Mouse (Mus musculus) hindbrain, postnatal 0 days (tissue): ENCODE measurements around the gene Plcl2. TPM values are rescaled to one million over a fixed set of nuclear protein-coding genes. Genes with fewer than 3 reads are reported as not detected.

Experiments used
- ATAC-seq: fragments of 200-750 bp; cut with Nextera tagmentation; 2 replicates; pipeline ENCODE4 v1.8.0; 2017; ENCODE audit warnings: mild to moderate bottlenecking, moderate TSS enrichment, moderate library complexity
- DNase-seq: peaks from one replicate; pipeline ENCODE4 v3.0.0-alpha.2; 2015; ENCODE audit warnings: low spot score
- H3K27ac ChIP-seq: fragments of 300-500 bp; sonication (generic); 2 replicates; pipeline ENCODE4 v1.5.1; 2014; ENCODE audit warnings: mild to moderate bottlenecking
- H3K27me3 ChIP-seq: fragments of 300-500 bp; sonication (generic); 2 replicates; pipeline ENCODE4 v1.6.1; 2014; ENCODE audit warnings: low read length, mixed read lengths; ENCODE audit not compliant: insufficient read depth
- H3K36me3 ChIP-seq: fragments of 300-500 bp; sonication (generic); 2 replicates; pipeline ENCODE4 v1.6.1; 2014; ENCODE audit warnings: low read length, mixed read lengths; ENCODE audit not compliant: insufficient read depth
- H3K4me1 ChIP-seq: fragments of 300-500 bp; sonication (generic); 2 replicates; pipeline ENCODE4 v1.6.1; 2014; ENCODE audit warnings: antibody characterized with exemption, low read length, mixed read lengths; ENCODE audit not compliant: insufficient read depth
- H3K4me2 ChIP-seq: fragments of 300-500 bp; sonication (generic); 2 replicates; pipeline ENCODE4 v1.6.1; 2014; ENCODE audit warnings: low read depth, mild to moderate bottlenecking, low read length, moderate library complexity, mixed read lengths
- H3K4me3 ChIP-seq: fragments of 300-500 bp; sonication (generic); 2 replicates; pipeline ENCODE4 v1.5.1; 2014; ENCODE audit warnings: low read length
- H3K9ac ChIP-seq: fragments of 300-500 bp; sonication (generic); replicated peaks from 2 replicates; pipeline ENCODE4 v1.6.1; 2014; ENCODE audit warnings: mild to moderate bottlenecking, low read length, moderate library complexity, mixed read lengths
- H3K9me3 ChIP-seq: fragments of 300-500 bp; sonication (generic); 2 replicates; pipeline ENCODE4 v1.6.1; 2016; ENCODE audit warnings: low read length, mixed read lengths
- CTCF ChIP-seq: IDR thresholded peaks from 2 replicates; pipeline ENCODE4 v1.5.1; 2016; ENCODE audit warnings: antibody characterized with exemption, control low read depth, low read depth
- WGBS: fragments of 180-500 bp; shearing (Covaris S2); extraction: QIAGEN DNeasy Blood & Tissue Kit; methylation state at CpG from one replicate; pipeline ENCODE4 v1.1.7; 2014; 5-methylcytosine and 5-hydroxymethylcytosine counted together
- polyA plus RNA-seq: library from polyadenylated mRNA; unstranded; fragments of >200 nt; fragmentation: Nextera tagmentation; extraction: Ambion mirVana; gene quantifications from 2 replicates; pipeline ENCODE4 v1.2.1, GENCODE M21; 2015
- total RNA-seq: library from RNA; depleted of rRNA; stranded (reverse); fragments of >200 nt; gene quantifications from 2 replicates; pipeline ENCODE4 v1.2.3, GENCODE M21; 2014

The Plcl2 gene
- total and polyA plus RNA-seq, 2 experiments from 2014 or later: 8.3 to 41.2 TPM

- Histone ChIP-seq H3K4me1 (no peaks in the 10 kb centered on the region), H3K4me2 (no peak overlapping the region), H3K36me3 (no peaks in the 10 kb centered on the region), H3K4me3 (no peak overlapping the region), H3K9ac (no peak overlapping the region), H3K27me3 (no peaks in the 10 kb centered on the region), H3K9me3 (no peaks in the 10 kb centered on the region), H3K27ac (no peak overlapping the region)
- ATAC-seq: no peak
- no peak for TF ChIP-seq CTCF
- DNase-seq: no peak
- 94% methylated on average over 3 of the region's 3 CpGs for WGBS
Measured at GRCm38 (mm10) chr17:50580416-50580815, 71.2 kb downstream of the Plcl2 start.

DNA sequence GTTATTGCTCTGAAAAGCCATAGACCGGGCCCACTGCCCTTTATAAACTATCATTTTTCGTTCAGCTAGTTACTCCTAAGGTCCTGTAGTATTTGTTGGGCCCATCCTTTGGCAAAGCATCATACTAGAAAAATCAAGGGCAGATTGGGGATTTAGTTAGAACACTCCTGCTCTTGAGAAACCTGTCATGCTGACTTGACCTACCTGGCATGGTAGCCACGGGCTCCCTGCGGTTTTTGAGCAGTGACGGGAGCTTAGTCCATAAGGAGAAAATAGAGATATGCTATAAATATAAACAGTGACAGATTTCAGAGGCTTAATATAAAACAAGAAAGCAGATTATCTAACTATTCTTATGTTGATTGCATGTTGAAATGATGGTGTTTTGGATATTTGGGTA is 77.6 kb downstream of the Plcl2 start:
- Histone ChIP-seq H3K4me1 (no peaks in the 10 kb centered on the region), H3K27ac (no peak overlapping the region), H3K27me3 (no peaks in the 10 kb centered on the region), H3K9ac (no peak overlapping the region), H3K4me3 (no peak overlapping the region), H3K36me3 (no peaks in the 10 kb centered on the region), H3K4me2 (no peak overlapping the region), H3K9me3 (no peaks in the 10 kb centered on the region)
- TF ChIP-seq CTCF: no peak
- DNase-seq: no peak
- ATAC-seq: no peak
- WGBS: 89% methylated on average over 5 of the region's 5 CpGs

DNA sequence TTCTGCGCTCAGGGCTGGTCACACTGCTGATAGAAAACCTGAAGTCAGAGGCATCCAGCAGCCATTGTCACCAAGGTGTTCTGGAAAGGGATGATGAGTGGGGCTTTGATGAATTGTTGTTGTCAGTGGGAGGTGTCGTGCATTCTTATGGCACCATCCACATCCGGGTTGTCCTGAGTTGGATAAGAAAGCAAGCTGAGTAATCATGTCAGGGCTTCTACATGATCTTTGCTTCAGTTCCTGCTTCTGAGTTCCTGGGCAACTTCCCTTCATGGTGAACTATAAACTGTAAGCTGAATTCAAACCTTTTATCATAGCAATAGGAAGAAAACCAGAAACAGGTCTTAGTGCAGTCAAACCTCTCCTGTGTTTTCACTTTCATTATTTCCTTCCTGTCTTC is 78.7 kb downstream of the Plcl2 start:
- no peak for DNase-seq
- no peak for ATAC-seq
- Histone ChIP-seq H3K27ac (no peak overlapping the region), H3K36me3 (no peaks in the 10 kb centered on the region), H3K9me3 (no peaks in the 10 kb centered on the region), H3K4me1 (no peaks in the 10 kb centered on the region), H3K4me2 (no peak overlapping the region), H3K9ac (no peak overlapping the region), H3K27me3 (no peaks in the 10 kb centered on the region), H3K4me3 (no peak overlapping the region)
- 76% methylated on average over 3 of the region's 3 CpGs for WGBS
- no peak for TF ChIP-seq CTCF

DNA sequence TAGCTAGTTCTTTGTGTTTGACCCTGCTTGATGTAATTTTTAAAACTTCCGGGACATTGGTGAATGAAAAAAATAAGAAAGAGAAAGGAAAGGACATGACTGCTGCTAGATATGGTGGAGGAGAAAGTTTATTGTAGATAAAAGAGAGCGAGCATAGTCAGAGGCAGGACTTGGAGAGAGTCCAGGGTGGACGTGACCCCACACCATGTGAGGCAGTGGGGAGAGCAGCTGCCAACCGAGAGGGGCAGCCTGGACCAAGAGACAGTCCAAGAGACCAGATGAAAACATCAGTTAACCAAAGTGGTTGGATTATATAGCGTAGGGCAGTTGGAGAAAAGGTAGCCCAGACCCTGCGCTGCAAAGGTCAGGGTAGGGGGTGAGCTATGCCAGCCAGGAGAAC is 91.0 kb downstream of the Plcl2 start:
- H3K4me2 ChIP-seq: no peak overlapping the region
- ATAC-seq: no peak
- 59% methylated on average over 6 of the region's 6 CpGs for WGBS

DNA sequence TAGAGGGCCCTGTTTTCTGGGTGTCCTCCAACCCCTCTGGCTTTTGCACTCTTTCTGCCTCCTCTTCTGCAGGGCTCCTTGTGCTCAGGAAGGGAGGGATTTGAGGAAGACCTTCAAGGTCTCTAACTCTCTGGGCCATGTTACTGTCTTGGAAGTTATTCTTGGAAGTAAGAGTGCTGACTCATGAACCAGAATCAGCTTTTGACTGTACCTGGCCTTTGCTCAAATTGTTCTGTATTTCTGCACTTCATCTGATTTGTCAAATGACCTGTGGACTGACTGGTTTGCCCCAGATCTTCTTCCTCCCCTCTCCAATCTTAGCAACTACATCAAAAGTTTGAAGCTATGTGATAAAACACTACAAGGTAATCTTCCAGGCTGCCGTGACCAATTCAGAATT is 91.5 kb downstream of the Plcl2 start:
- 0 out of 2 replicates have a peak, but pooled peaks cover 9% of the 10 kb centered on the region for H3K4me1 ChIP-seq
- no peak for DNase-seq
- no peak for ATAC-seq
- TF ChIP-seq CTCF: no peak
- no peak overlapping the region for H3K4me3 ChIP-seq
- H3K4me2 ChIP-seq: no peak overlapping the region
- no peak overlapping the region for H3K9ac ChIP-seq
- H3K27me3 ChIP-seq: no peaks in the 10 kb centered on the region
- no peak overlapping the region for H3K27ac ChIP-seq
- 92% methylated on average over 1 of the region's 1 CpGs for WGBS
- H3K9me3 ChIP-seq: no peaks in the 10 kb centered on the region
- H3K36me3 ChIP-seq: no peaks in the 10 kb centered on the region

More for the DNA sequence above, 91.0 kb downstream of the Plcl2 start:
- no peak for TF ChIP-seq CTCF
- Histone ChIP-seq H3K36me3 (no peaks in the 10 kb centered on the region), H3K27me3 (no peaks in the 10 kb centered on the region), H3K9me3 (no peaks in the 10 kb centered on the region), H3K4me3 (no peak overlapping the region), H3K27ac (no peak overlapping the region), H3K4me1 (0 out of 2 replicates have a peak, but pooled peaks cover 9% of the 10 kb centered on the region), H3K9ac (no peak overlapping the region)
- DNase-seq: no peak

- no peaks in the 10 kb centered on the region for H3K27me3 ChIP-seq
- WGBS: 99% methylated on average over 2 of the region's 2 CpGs
Measured at GRCm38 (mm10) chr17:50606890-50607289, 97.7 kb downstream of the Plcl2 start.

GRCm38 (mm10) chr17:50609908-50610307 is 100.7 kb downstream of the Plcl2 start:
- H3K4me1 ChIP-seq: no peaks in the 10 kb centered on the region
- no peaks in the 10 kb centered on the region for H3K27me3 ChIP-seq
- ATAC-seq: 0 out of 2 replicates have a peak, but pooled peaks have one; percentile 12
- no peak overlapping the region for H3K27ac ChIP-seq
- no peak overlapping the region for H3K9ac ChIP-seq
- peaks cover 13% of the 10 kb centered on the region; the same call in 1 of the 2 replicates for H3K36me3 ChIP-seq
- no peak overlapping the region for H3K4me2 ChIP-seq
- 93% methylated on average over 4 of the region's 4 CpGs for WGBS
- no peaks in the 10 kb centered on the region for H3K9me3 ChIP-seq
- no peak for DNase-seq
- no peak overlapping the region for H3K4me3 ChIP-seq
- TF ChIP-seq CTCF: no peak

More at GRCm38 (mm10) chr17:50606890-50607289, 97.7 kb downstream of the Plcl2 start:
- Histone ChIP-seq H3K9ac (no peak overlapping the region), H3K4me2 (no peak overlapping the region), H3K27ac (no peak overlapping the region), H3K4me1 (no peaks in the 10 kb centered on the region), H3K36me3 (peaks cover 13% of the 10 kb centered on the region; the same call in 1 of the 2 replicates), H3K9me3 (no peaks in the 10 kb centered on the region), H3K4me3 (no peak overlapping the region)
- DNase-seq: no peak
- no peak for TF ChIP-seq CTCF
- no peak for ATAC-seq
